Mouse (Mus musculus) right cerebral cortex, postnatal 36 days (tissue): ENCODE results near the gene Plk3.
A peak's percentile ranks its signal among the peaks of the same experiment; 100 is the strongest.
"Not testable (repeated sequence)": the region's sequence is repeated elsewhere in the genome, so short reads cannot be mapped to it uniquely, and the experiment has no call there.

Experiments
- DNase-seq, 2 experiments: peaks; one replicate each; pipeline ENCODE4 v3.0.0; 2022; ENCODE audit warnings: low spot score in 2 of 2, mixed read lengths in 1 of 2

Plk3 gene

DNA sequence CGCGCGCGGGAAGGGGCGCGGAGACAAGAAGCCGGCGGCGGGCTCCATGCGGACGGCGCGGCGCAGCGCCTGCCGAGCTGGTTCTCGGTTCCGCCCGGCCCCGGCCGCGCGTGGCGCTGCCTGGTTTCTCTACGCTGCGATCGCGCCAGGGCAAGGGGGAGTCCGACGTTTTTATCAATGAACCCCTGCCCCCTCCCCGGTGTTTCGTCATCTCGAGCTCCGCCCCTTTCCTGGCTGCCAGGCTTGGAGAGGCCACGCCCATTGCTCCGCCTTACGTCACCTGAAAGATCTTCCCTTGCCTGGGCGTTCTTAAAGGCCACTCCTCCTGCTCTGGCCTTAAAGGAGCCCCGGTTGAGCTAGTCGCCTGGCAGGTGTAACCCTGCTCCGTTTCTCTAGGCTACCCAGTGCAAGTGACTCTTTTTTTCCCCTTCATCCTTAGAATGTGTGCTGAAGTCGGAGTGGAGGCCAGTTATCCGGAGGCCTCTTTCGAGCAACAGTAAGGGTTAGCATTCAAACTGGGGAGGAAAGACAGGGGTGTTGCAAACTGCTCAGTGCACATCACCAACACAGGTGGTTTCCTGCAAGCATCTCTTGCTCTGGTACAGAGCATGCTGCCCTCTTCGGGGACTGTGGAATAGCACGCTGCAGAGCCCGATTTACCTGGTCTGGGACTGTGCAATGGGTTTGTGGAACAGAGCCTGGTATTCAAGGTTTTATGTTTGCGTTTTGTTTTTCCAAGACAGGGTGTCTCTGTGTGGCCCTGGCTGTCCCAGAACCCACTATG, at the start of gene Plk3:
Gene Plk3, minus strand, starts transcription at position 147 of the 784 bp plus-strand sequence.
- peak; percentile 95 to 97 for DNase-seq

- DNase-seq: not testable (repeated sequence)
These were observed 49.0 kb upstream of the Plk3 start for GRCm38 (mm10) chr4:117182759-117183096.

GRCm38 (mm10) chr4:117181863-117182758, 48.3 kb upstream of the Plk3 start, which contains the start of gene Kif2c:
TSS of gene Kif2c (minus strand) at chr4:117182639.
- peak; percentile 91 for DNase-seq

GRCm38 (mm10) chr4:117169936-117170335, 36.2 kb upstream of the Plk3 start:
- no peak for DNase-seq

DNA sequence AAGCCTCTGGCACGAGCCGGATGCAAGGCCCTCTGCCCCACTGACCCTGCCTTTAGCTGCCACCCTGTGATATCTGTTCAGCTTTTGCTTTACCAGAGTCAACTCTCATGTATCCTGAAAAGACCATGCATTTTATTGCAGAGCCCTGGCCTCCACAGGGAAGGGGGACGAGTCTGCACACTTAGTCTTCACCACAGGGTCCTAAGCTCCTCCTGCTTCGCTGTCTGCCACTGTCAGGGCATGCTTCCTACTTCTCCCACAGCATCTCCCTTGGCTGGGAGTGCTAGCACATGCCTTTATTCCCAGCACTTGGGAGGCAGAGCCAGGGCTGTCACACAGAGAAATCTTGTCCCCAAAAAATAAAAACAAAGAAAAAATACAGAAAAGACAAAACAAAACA, 27.4 kb upstream of the Plk3 start:
- no peak for DNase-seq

DNA sequence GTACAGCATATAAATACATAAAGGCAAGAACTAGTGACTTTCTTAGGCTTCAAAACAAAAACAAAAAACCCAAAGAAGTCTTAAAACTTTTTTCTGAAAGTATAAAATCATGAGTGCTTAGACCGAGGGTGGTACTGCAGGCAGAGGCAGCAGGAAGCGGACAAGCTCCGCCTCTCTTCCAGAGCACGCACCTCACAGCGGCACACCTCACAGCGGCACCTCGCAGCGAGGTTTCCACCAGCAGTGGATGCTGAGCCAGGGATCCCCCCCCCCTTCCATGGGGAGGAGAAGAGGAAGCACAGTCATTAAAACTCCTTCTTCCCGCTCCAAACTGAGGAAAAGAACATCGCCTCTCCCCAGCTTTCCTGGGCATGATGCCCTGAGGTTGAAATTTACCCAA, 25.9 kb upstream of the Plk3 start:
- no peak for DNase-seq

- no peak for DNase-seq
These were observed 22.6 kb upstream of the Plk3 start for GRCm38 (mm10) chr4:117156372-117156771.

DNA sequence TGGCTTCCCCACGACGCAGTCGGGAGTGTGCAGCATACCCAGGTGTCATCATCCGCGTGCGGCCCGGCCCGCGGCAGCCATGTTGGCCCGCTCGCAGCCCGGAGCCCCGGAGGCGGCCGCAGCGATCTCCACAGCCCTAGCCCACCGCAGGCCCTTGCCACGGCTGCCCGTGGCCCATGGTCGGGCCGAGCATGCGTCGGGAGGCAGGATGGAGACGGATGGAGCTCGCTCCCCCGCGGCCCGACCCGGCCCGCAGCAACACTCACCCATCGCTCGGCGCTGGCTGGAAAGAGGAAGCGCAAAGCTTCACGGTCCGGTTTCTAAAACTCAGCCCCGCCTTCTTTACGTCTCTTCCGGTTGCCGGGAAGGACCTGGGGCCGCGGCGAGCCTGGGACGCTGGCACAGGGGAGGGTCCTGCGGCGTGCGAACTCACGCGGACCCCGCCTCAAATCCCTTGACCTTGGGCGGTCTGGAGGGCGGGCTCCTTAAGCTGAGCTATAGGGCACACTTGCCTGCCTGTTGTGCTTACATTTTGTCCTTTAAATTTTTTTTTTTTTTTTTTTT, 22.1 kb upstream of the Plk3 start, which contains the start of gene Rps8:
Gene Rps8, minus strand, starts transcription at position 452 of the 564 bp plus-strand sequence.
- DNase-seq: peak; percentile 73 to 80

DNA sequence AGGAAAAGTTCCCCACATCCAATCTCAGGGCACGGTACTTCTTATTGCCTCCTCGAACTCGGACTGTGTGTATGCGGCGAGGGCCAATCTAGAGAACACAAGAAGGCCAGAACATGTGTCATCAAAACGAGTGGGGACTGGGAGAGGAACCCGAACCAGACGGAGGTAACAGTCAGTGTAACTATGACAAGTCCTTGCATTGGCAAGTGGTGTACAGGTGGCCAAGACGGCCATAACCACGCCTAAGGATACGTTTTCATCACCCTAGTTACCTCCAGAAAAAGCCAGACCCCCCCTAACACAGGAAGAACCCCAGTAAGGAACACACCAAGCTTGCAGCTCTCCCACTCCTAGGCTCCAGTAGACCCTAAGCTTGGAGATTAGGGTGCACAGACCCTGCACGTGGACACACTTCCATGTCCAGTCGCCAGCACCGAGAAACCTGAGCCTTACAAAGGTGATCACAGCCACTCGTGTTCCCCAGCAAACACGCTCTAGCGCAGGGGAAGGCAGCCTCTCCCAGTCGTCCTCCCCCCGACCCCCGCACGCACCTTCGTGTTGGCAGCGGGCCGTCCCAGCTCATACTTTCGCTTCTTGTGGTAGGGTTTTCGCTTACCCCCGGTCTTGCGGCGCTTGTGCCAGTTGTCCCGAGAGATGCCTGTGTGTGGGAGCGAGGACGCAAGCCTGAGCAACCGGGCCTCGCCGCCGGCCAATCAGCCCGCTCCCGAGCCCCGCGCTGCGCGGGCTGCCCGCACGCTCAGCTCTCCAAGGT, 21.4 kb upstream of the Plk3 start:
- DNase-seq: no peak

GRCm38 (mm10) chr4:117152714-117153113, 19.0 kb upstream of the Plk3 start:
- no peak for DNase-seq

GRCm38 (mm10) chr4:117151416-117151815, 17.7 kb upstream of the Plk3 start:
- no peak for DNase-seq

DNA sequence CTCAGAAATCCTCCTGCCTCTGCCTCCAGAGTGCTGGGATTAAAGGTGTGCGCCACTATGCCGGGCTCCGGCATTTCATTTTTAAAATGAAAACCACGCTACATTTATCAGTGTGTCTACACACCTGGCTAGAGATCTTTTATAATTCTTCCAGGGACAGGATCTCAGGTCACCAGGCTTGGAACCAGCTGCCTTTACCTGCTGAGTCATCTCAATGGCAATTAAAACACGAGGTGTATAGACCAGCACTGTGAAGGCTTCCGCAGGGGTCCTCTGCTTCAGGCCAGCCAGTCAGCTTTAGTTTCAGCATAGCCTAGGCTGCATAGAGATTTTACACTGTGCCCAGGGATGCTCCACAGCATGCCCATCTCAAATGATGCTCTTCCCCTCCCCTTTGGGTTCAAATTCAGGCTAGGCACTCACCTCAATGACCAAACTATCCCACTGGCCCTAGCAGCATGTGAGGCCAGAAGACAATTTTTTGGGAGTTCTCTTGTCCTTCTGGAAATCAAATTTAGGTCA, 16.5 kb upstream of the Plk3 start:
- DNase-seq: no peak

GRCm38 (mm10) chr4:117149291-117150211, 15.8 kb upstream of the Plk3 start:
- no peak for DNase-seq

- no peak for DNase-seq
These were observed 15.1 kb upstream of the Plk3 start for GRCm38 (mm10) chr4:117148815-117149214.

GRCm38 (mm10) chr4:117148047-117148713, 14.4 kb upstream of the Plk3 start:
- no peak for DNase-seq

DNA sequence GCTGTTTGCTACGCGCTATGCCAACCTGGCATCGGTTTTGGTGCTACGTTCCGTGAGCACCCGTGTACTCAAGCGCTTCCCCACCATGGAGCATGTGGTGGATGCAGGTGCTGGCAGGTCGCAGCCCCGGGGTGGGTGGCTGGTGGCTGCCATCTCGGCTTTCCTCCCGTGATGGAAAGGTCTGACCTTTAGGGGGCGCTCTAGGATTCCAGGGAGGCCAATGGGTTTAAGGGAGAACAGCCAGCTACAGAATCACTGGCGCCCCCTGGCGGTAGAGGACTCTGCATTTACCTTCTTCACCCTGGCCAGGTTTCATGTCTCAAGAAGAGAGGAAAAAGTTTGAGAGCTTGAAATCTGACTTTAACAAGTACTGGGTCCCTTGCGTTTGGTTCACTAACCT, 12.4 kb upstream of the Plk3 start:
- peak; percentile 51 to 71 for DNase-seq

DNA sequence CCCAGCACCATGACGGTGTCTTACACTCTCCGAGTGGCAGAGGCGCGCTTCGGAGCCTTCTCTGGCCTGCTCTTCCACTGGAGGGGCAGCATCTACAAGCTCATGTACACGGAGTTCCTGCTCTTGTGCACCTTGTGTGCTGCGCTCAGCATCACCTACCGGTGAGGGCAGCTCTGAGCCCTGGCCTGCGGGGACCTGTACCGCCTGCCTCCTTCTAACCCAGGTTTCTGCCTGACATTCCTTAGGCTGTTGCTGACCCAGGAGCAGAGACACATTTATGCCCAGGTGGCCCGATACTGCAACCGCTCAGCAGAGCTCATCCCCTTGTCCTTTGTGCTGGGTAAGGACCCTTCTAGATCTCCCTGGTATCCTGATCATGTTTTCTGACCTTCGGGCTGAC, 11.5 kb upstream of the Plk3 start:
- DNase-seq: no peak

DNA sequence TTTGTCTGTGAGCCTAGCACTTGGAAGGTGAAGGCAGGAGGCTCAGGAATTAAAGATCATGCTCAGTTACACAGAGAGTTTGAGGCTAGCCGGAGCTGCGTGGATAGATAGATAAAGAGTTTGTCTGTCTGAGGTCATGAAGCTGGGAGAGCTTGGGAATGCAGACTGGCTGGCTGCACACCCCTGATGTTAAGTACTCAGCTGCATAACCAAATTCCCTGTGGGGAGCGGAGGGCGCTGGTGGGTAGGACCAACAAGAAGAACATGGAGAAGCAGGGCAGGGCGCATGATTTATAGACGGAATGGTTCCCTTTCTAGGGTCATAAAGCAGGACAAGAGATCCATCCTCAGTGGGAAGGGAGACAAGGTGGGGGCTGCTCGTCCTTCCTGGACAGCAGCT, 9.3 kb upstream of the Plk3 start:
- DNase-seq: no peak

DNA sequence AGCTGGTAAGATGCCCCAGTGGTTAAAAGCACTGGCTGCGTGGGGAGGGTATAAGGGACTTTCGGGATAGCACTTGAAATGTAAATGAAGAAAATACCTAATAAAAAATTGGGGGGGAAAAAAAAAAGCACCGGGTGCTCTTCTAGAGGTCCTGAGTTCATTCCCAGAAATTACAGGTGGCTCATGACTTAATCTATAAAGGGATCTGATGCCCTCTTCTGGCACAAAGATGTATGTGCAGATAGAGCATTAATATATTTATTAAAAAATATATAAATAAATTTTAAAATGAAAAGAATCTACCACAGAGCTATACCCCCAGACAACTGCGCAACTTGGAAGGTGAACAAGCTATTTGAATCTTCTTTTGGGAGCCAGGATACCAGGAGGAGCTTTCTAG, 6.8 kb upstream of the Plk3 start:
- no peak for DNase-seq

DNA sequence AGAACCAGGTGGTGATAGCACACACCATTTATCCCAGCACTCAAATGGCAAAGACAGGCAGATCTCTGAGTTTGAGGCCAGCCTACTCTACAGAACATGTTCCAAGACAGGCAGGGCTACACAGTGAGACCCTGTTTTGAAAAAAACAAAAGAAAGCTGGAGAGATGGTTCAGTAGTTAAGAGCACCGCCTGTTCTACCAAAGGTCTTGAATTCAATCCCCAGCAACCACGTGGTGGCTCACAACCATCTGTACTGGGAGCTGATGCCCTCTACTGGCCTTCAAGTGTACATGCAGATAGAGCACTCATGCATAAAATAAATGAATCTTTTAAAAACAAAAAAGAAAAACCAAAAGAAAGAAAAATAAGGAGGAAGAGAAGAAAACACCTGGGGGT, 5.5 kb upstream of the Plk3 start:
- no peak for DNase-seq
